Mouse (Mus musculus) c-Kit-negative CD71-positive TER-119-positive erythroid progenitor cells, embryonic 14.5 days (primary cell): Measurements from ENCODE around the gene Olfr830.
"Not testable (repeated sequence)": the region's sequence is repeated elsewhere in the genome, so short reads cannot be mapped to it uniquely, and the experiment has no call there.

ENCODE experiments used
- DNase-seq: peaks from one replicate; pipeline ENCODE4 v3.0.0-alpha.2; 2013; ENCODE audit warnings: low read depth, low spot score

Gene Olfr830

DNA sequence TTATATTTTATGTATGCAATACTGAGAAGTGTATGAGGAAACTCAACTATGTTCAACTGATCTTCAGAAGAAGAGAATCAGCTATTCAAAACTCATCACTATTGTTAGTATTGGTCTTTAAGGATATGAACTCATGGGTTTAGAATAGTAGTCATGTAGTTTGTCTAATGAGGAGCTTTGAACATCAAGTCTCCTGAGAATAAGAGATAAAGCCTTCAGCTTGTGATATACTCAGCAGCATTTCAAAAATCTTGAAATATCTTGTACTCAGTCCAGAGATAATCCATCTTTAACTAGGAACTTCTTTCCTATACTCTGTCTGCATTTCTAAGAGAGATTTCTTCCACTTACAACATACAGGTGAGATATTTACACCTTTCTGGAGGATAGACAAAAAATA is at the start of gene Olfr830:
Gene Olfr830, plus strand, starts transcription at position 301 of the 400 bp plus-strand sequence.
- no peak for DNase-seq

DNA sequence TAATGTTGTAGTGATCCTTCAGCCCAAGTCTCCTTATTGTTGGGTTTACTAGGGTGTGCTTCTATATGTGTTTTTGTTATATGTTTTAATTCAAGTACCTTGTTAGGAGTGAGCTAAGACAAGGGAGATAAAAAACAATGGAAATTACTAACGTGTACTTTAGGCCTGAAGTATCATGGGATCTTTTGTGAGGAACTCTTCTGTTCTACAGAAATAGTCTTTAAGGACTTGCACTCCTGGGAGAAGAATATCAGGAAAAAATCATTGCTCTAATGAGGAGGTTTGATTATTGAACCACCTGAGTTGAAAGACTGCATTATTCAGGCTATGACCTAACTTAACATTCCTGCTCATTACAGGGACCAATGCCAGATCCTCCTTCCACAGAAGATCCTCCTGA is 19.9 kb upstream of the Olfr830 start, which contains the start of gene Olfr829:
Gene Olfr829, plus strand, starts transcription at position 301 of the 400 bp plus-strand sequence.
- no peak for DNase-seq

DNA sequence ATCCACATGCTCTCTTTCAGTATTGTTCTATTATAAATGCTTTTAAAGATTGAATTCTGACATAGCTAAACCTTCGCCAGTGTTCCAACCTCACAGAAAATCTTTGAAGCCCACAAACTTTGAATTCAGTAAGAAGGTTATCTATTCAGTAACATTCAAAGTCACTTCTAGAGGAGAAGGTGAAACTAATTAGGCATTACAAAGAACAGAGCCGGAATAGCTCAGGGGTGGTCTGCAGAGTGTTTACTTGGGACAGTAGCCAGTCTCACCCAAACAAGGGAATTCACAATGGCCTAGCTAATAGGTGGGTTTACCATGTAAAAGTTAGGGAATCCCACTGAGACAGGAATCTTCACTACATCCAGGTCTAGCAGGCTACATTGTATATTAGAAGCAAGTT is 33.2 kb downstream of the Olfr830 start:
- DNase-seq, result not testable (repeated sequence)

DNA sequence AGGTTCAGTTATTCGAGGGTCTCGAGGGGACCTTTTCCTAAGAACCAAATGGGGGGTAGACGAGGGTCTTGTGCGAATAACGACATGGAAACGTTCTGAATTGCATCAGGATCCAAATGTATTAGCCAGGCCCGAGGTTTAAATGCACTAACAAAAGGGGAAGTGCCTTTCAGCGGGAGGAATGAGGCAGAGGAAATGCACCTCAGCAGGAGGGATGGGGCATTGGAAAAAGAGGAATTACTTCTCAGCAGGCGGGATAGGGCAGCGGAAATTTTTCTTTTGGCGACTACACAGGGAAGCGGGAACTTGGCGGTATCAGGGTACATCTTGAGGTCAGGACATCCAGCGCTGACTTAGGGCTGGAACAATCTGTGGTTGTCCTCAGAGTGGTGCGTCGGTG is 53.4 kb downstream of the Olfr830 start:
- DNase-seq, result not testable (repeated sequence)
